In the genomic region with DNA sequence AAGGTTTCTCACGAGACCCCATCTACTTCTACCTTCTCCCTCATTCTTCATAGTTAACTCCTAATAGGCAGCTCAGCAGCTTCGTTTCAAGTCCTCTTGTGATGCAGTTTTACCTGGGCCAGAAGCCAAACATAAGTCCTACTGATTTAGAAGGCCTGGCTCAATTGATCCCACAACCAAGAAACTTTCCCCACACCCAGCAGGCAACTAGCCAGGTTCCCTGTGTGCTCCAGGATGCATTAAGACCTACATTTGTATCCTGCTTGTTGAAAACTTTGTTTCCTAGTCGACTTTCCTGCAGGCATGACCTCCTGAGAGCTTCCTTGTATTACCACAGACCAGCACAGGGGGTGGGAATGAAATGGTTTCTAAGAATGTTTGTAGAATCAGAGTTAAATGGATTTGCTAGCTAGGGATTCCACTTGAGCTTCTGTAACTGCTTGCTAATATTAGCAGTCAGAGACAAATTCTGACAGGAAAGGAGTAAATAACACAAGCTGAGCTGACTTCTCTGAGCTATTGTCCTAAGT, we compare ENCODE assay signal across 11 mouse cellular contexts.
DNase-seq lines count a peak whose midpoint lies in the region; ATAC-seq and TF ChIP-seq lines count a peak whose summit lies in the region.
"Had no signal": no experiment of that assay in that cellular context is flagged by ENCODE, and none has a peak within 500 bp of the region (broad histone marks: within the 10 kb centered on the region; RNA-seq: fewer than 3 reads in every experiment).

No protein-coding gene starts in this region.

- H3K4me2 ChIP-seq in lung, embryonic 14.5 days: no peak overlapping the region
- H3K4me2 ChIP-seq in stomach, embryonic 16.5 days (ENCODE audit: low read depth, low read length): no peak overlapping the region

- no peaks in the 10 kb centered on the region for H3K36me3 ChIP-seq in lung, embryonic 14.5 days (ENCODE audit: insufficient read depth)
- H3K36me3 ChIP-seq in stomach, embryonic 16.5 days (ENCODE audit: control insufficient read depth, insufficient read depth, low read length): no peaks in the 10 kb centered on the region

- 13% methylated on average over 3 of the region's 3 CpGs for WGBS in lung, embryonic 14.5 days
- 31% methylated on average over 3 of the region's 3 CpGs for WGBS in lung, adult 2 months
- WGBS in stomach, embryonic 16.5 days: 24% methylated on average over 3 of the region's 3 CpGs

- TF ChIP-seq POLR2A in lung, adult 2 months (IDR thresholded peaks at IDR 0.05; ENCODE audit: borderline replicate concordance, extremely low read depth, low read depth, low read length): no peak

- H3K9me3 ChIP-seq in lung, embryonic 14.5 days (ENCODE audit: low read depth, low read length): no peaks in the 10 kb centered on the region
- H3K9me3 ChIP-seq in stomach, embryonic 16.5 days (replicated peaks; ENCODE audit: control insufficient read depth, low read length): no peaks in the 10 kb centered on the region

- peak overlapping the region; percentile 87 for H3K27ac ChIP-seq in lung, embryonic 14.5 days (ENCODE audit: low read depth)
- peak overlapping the region; percentile 48 for H3K27ac ChIP-seq in stomach, embryonic 16.5 days (ENCODE audit: low read length)

- no peak for TF ChIP-seq CTCF in lung, embryonic 14.5 days (IDR thresholded peaks at IDR 0.05; ENCODE audit: low read depth)
- TF ChIP-seq CTCF in lung, adult 2 months (IDR thresholded peaks at IDR 0.05; ENCODE audit: insufficient read depth, low read length): no peak

- H3K4me1 ChIP-seq in lung, embryonic 14.5 days (ENCODE audit: insufficient read depth): peaks cover 35% of the 10 kb centered on the region
- H3K4me1 ChIP-seq in lung, adult 2 months (ENCODE audit: control insufficient read depth, insufficient read depth, low read length): peaks cover 8% of the 10 kb centered on the region
- peaks cover 15% of the 10 kb centered on the region for H3K4me1 ChIP-seq in stomach, embryonic 16.5 days (ENCODE audit: control insufficient read depth, insufficient read depth, low read length)

- no peaks in the 10 kb centered on the region for H3K27me3 ChIP-seq in lung, embryonic 14.5 days (ENCODE audit: insufficient read depth, low read length)
- no peaks in the 10 kb centered on the region for H3K27me3 ChIP-seq in stomach, embryonic 16.5 days (ENCODE audit: control insufficient read depth, insufficient read depth, low read length)

- peak; percentile 45 for ATAC-seq in lung, embryonic 14.5 days (ENCODE audit: insufficient read depth)
- ATAC-seq in stomach, embryonic 16.5 days (ENCODE audit: insufficient read depth, low FRiP score): peak; percentile 62; the same call in 1 of the 2 replicates
- ATAC-seq: forebrain, embryonic 16.5 days; inflammation-experienced regulatory T-cells, adult 6 months had no signal

- H3K9ac ChIP-seq in lung, embryonic 14.5 days: no peak overlapping the region
- H3K9ac ChIP-seq in stomach, embryonic 16.5 days (ENCODE audit: low read length): no peak overlapping the region

- peak; percentile 42 for DNase-seq in adrenal gland, postnatal 14 days
- DNase-seq in adrenal gland, adult 8-10 months: no peak
- DNase-seq in lung, embryonic 14.5 days: peak; percentile 79
- no peak for DNase-seq in lung, adult 2 months
- DNase-seq in kidney, postnatal 36 days: peak; percentile 38 to 47
- DNase-seq in right cerebral cortex, adult 2 months (ENCODE audit: low spot score in 2 of 2): no peak
- no peak for DNase-seq in thymus, postnatal 36 days
- DNase-seq: cerebellum, adult 18-20 months had no signal

- no peak overlapping the region for H3K4me3 ChIP-seq in lung, embryonic 14.5 days (ENCODE audit: low read depth, low read length)
- no peak overlapping the region for H3K4me3 ChIP-seq in lung, adult 2 months (replicated peaks; ENCODE audit: extremely low read depth, low read depth, low read length)
- H3K4me3 ChIP-seq in stomach, embryonic 16.5 days (replicated peaks; ENCODE audit: low read length): no peak overlapping the region

Comparison
In these comparisons a context has a peak if more than half of its experiments do, and no peak if none do; other contexts are left out.
1. DNase-seq: peak in adrenal gland, postnatal 14 days (single experiment), lung, embryonic 14.5 days (single experiment) and kidney, postnatal 36 days (2 of 2); none in adrenal gland, adult 8-10 months (single experiment), lung, adult 2 months (single experiment), right cerebral cortex, adult 2 months (0 of 2) and thymus, postnatal 36 days (0 of 2).